Mouse (Mus musculus) stomach, embryonic 16.5 days (tissue): Measurements from ENCODE around the gene Yjefn3. TPM values are rescaled to one million over a fixed set of nuclear protein-coding genes. Genes with fewer than 3 reads are reported as not detected.

Experiments used
- ATAC-seq: fragments of 200-750 bp; cut with Nextera tagmentation; 2 replicates; pipeline ENCODE4 v1.8.0; 2017; ENCODE audit warnings: moderate number of reproducible peaks, moderate TSS enrichment; ENCODE audit not compliant: insufficient read depth, low FRiP score
- H3K27ac ChIP-seq: fragments of 300-500 bp; sonication (generic); 2 replicates; pipeline ENCODE4 v1.5.1; 2014; ENCODE audit warnings: low read length
- H3K27me3 ChIP-seq: fragments of 300-500 bp; sonication (generic); 2 replicates; pipeline ENCODE4 v1.6.1; 2014; ENCODE audit warnings: low read length, control low read depth, mixed read lengths; ENCODE audit not compliant: control insufficient read depth, insufficient read depth
- H3K36me3 ChIP-seq: fragments of 300-500 bp; sonication (generic); 2 replicates; pipeline ENCODE4 v1.6.1; 2014; ENCODE audit warnings: low read length; ENCODE audit not compliant: control insufficient read depth, insufficient read depth
- H3K4me1 ChIP-seq: fragments of 300-500 bp; sonication (generic); 2 replicates; pipeline ENCODE4 v1.6.1; 2014; ENCODE audit warnings: low read length, control low read depth, mixed read lengths; ENCODE audit not compliant: control insufficient read depth, insufficient read depth
- H3K4me2 ChIP-seq: fragments of 300-500 bp; sonication (generic); 2 replicates; pipeline ENCODE4 v1.6.1; 2014; ENCODE audit warnings: low read depth, low read length, mixed read lengths
- H3K4me3 ChIP-seq: fragments of 300-500 bp; sonication (generic); replicated peaks from 2 replicates; pipeline ENCODE4 v1.5.1; 2014; ENCODE audit warnings: mild to moderate bottlenecking, low read length
- H3K9ac ChIP-seq: fragments of 300-500 bp; sonication (generic); 2 replicates; pipeline ENCODE4 v1.6.1; 2014; ENCODE audit warnings: low read length
- H3K9me3 ChIP-seq: fragments of 300-500 bp; sonication (generic); replicated peaks from 2 replicates; pipeline ENCODE4 v1.6.1; 2016; ENCODE audit warnings: low read length, control low read depth; ENCODE audit not compliant: control insufficient read depth
- WGBS: fragments of 180-500 bp; shearing (Covaris S2); extraction: QIAGEN DNeasy Blood & Tissue Kit; methylation state at CpG from one replicate; pipeline ENCODE4 v1.1.7; 2014; 5-methylcytosine and 5-hydroxymethylcytosine counted together
- polyA plus RNA-seq: library from polyadenylated mRNA; unstranded; fragments of >200 nt; fragmentation: Nextera tagmentation; extraction: Ambion mirVana; gene quantifications from 2 replicates; pipeline ENCODE4 v1.2.1, GENCODE M21; 2015

The Yjefn3 gene
- polyA plus RNA-seq, 1 experiment from 2014 or later, result 3.2 TPM

DNA sequence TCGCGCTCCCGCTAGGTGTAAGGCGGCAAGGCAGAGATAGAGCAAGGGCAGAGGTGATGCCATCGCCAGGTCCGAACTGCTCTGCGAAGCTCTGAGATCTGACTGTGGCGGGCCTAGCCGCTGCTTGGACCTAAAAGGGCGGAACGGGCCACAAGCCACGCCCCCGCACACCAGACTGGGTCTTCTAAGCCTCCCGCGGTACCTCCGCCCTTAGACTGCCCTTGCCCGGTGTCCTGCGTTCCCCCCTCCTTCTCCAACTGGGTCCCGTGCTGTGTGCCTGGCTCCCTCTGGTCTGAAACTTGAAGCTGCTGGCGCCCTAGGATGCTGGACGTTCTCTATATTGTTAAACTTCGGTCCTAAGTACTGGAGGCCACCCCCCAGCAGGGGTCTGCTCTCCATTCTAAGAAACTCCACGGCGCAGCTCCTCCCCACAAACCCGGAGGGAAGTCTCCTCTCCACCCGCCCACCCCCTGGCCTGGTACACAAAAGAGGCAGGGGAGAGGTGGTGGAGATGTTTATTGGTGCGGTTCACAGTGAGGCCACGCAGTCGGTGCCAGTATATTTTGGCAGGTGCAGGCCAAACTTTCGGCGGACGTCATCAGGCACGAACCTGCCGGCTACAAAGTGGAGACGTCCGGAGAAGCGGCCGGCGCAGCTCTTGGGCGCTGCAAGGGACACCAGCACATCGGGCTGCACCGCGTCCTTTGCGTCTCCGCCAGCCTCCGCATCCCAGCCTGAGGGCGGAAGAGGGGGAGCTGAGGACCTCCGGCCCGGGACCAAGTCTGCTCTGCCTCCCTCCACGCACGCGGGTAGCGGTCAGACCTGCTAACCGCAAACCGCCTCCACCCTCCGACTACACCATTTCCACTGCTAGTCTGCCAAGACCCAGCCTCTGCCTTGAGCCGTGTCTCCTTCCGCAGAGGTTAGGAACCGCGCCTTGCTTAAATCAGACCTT is 14.9 kb downstream of the Yjefn3 start, which contains the start of gene Cilp2:
TSS of gene Cilp2 (minus strand) at position 399 of the 955 bp plus-strand sequence.
- Histone ChIP-seq H3K9me3 (no peaks in the 10 kb centered on the region), H3K4me2 (peak within 1 kb of the TSS; percentile 45), H3K36me3 (no peaks in the 10 kb centered on the region), H3K27me3 (peaks cover 83% of the 10 kb centered on the region), H3K4me3 (peak within 1 kb of the TSS; percentile 22), H3K4me1 (peaks cover 21% of the 10 kb centered on the region), H3K27ac (no peak within 1 kb of the TSS), H3K9ac (0 out of 2 replicates have a peak within 1 kb of the TSS, but pooled peaks have one; percentile 21)
- under 1% methylated on average over 60 of the region's 60 CpGs for WGBS
- ATAC-seq, result no peak

DNA sequence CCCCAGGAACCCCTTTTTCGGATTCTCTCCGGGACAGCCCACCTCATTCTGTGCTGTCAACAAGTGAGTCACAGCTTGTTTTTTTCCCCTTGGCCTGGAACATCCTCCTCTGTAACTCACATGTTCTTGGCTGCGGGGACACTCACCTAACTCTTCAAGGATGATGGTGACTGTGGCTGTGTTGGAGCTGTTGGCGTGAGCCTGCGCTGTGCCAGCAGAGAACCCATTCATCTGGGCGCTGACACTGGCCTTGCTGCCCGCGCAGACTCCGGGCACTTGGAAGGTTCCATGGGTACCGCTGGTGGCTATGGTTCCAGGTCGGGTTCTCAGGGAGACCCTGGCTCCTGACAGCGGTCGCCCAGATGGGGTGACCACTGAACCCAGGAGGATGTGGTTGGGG is 18.4 kb downstream of the Yjefn3 start:
- no peak overlapping the region for H3K27ac ChIP-seq
- H3K36me3 ChIP-seq, result no peaks in the 10 kb centered on the region
- H3K4me2 ChIP-seq, result no peak overlapping the region
- no peak overlapping the region for H3K4me3 ChIP-seq
- no peak overlapping the region for H3K9ac ChIP-seq
- H3K27me3 ChIP-seq, result peaks cover 100% of the 10 kb centered on the region
- ATAC-seq, result no peak
- H3K4me1 ChIP-seq, result peaks cover 25% of the 10 kb centered on the region
- H3K9me3 ChIP-seq, result no peaks in the 10 kb centered on the region
- 52% methylated on average over 13 of the region's 13 CpGs for WGBS

DNA sequence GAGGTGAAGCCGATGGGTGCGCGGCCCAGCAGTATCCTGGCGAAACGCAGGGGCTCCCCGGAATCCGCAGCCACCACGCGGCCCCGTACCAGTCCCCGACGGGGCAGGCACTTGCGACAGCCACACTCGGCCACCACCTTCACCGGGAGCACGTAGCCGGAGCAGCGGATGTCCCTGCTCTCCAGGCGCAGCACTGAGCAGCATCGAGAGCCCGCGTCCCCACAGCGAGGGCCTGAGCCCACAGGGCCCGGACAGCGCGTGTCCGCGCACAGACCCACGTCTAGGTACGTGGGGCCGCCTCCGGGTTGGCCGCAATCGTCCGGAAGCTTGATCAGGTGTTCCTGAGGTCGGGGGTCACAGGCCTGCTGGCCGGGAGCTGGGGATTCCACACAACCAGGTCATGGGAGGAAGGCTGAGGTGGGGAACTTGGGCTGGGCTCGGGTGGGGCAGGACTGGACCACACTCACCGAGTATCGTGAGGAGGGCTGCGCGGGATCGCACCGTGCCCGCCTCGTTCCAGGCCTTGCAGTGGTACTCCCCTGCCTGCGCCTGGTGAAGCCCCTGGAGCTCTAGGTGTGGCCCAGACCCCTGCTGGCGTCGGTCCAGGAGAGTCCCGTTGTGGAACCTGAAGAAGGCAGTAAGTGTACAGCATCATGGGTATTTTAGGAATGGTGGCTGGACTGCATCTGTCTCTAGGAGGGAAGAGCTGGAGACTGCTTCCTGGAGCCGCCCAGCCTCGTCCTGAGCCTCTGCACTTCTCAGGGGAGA is 19.5 kb downstream of the Yjefn3 start:
- 18% methylated on average over 52 of the region's 52 CpGs for WGBS
- ATAC-seq, result no peak
- Histone ChIP-seq H3K4me1 (peaks cover 14% of the 10 kb centered on the region), H3K36me3 (no peaks in the 10 kb centered on the region), H3K4me2 (peak overlapping the region; percentile 66; the same call in 1 of the 2 replicates), H3K4me3 (peak overlapping the region; percentile 48), H3K27me3 (peaks cover 90% of the 10 kb centered on the region), H3K9ac (no peak overlapping the region), H3K27ac (no peak overlapping the region), H3K9me3 (no peaks in the 10 kb centered on the region)

DNA sequence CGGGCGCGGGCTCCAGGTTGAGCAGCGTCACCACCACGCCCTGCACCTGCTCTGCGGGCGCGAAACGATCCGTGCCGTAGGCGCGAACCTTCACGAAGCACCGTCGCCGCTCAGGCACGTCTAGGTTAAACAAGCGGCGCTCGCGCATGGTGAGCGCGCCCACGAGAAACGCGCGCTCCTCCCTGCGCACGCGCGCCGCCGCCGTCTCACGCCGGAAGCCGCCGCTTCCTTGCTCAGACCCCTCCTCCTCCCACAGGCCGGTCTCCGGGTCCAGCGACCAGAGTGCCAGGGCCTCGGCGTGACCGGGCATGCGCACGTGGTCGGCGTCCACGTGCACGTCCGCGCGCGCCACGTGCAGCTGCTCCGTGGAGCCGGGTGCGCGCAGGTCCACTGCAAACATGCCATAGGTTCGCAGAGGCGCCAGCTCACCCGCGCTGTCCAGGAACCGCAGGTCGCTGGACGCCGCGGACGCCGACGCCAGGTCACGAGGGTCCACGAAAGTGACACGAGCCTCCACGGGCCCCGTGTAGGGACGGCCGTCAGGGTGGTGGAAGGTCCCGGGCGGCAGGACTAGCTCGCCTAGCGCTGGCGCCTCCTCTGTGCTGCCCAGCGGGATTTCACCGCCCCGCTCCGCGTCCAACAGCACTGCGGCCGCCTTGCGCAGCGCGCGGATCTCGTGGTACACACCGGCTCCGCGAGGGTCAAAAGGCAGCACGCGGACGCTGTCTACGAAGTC is 20.3 kb downstream of the Yjefn3 start:
- Histone ChIP-seq H3K4me3 (peak overlapping the region; percentile 48), H3K4me1 (peaks cover 8% of the 10 kb centered on the region), H3K9me3 (no peaks in the 10 kb centered on the region), H3K9ac (peak overlapping the region; percentile 55), H3K36me3 (no peaks in the 10 kb centered on the region), H3K4me2 (peak overlapping the region; percentile 66), H3K27ac (no peak overlapping the region), H3K27me3 (peaks cover 82% of the 10 kb centered on the region)
- ATAC-seq, result peak; percentile 68
- WGBS, result 6% methylated on average over 102 of the region's 103 CpGs

DNA sequence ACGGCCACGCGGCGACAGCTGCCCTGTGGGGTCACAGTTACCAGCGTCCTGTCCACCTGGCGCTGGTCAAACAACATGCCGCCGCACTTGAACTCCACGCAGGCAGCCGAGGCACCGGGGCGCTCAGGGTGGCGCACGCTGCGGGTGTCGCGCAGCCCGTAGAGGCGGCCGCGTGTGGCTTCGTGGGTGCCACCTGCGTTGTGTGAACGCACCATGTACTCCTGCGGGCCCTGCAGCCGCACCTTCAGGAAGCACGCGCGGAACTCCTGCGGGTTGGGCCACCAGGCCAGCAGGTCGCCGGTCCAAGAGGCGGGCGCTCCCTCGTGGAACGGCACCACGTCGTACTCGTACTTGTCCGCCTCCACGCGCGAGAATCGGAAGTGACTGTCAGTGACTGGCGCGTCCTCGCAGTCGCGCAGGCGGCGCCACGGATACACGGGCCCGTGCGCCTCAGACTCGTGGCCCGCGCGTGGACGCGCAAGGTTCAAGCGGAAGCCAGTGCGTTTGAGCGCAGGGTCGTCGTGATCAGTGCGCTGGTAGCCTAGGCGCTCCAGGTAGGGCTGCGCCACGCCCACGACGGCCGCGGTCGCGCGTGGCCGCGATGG is 21.1 kb downstream of the Yjefn3 start:
- 18% methylated on average over 79 of the region's 79 CpGs for WGBS
- no peaks in the 10 kb centered on the region for H3K9me3 ChIP-seq
- peaks cover 5% of the 10 kb centered on the region; the same call in 1 of the 2 replicates for H3K4me1 ChIP-seq
- peak overlapping the region; percentile 54 for H3K9ac ChIP-seq
- peaks cover 74% of the 10 kb centered on the region for H3K27me3 ChIP-seq
- no peaks in the 10 kb centered on the region for H3K36me3 ChIP-seq
- H3K4me2 ChIP-seq, result peak overlapping the region; percentile 66
- peak overlapping the region; percentile 48 for H3K4me3 ChIP-seq
- H3K27ac ChIP-seq, result no peak overlapping the region
- ATAC-seq, result no peak

DNA sequence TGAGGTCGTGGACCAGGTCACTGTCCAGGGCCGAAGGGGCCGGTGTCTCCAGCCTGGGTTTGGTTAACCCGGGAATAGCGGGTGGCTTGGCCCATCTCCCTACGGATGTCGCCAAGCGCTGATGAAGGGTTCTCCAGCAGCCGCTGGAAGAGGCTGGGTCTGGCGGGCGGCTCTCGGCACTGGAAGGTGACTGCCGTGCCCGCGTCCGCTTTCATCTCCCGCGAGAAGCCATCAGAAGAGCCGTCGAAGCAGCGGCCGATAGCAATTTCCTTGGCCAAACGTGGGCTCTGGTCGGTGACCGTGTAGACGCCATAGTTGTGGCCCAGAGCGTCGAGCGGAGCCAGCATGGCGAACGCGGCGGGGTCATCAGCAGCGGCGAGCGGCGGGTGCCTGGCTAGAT is 21.7 kb downstream of the Yjefn3 start:
- H3K27me3 ChIP-seq, result peaks cover 69% of the 10 kb centered on the region
- no peak for ATAC-seq
- H3K27ac ChIP-seq, result no peak overlapping the region
- H3K4me3 ChIP-seq, result peak overlapping the region; percentile 48
- 13% methylated on average over 37 of the region's 37 CpGs for WGBS
- no peaks in the 10 kb centered on the region for H3K36me3 ChIP-seq
- H3K4me2 ChIP-seq, result peak overlapping the region; percentile 66; the same call in 1 of the 2 replicates
- H3K4me1 ChIP-seq, result peaks cover 5% of the 10 kb centered on the region; the same call in 1 of the 2 replicates
- no peak overlapping the region for H3K9ac ChIP-seq
- H3K9me3 ChIP-seq, result no peaks in the 10 kb centered on the region

DNA sequence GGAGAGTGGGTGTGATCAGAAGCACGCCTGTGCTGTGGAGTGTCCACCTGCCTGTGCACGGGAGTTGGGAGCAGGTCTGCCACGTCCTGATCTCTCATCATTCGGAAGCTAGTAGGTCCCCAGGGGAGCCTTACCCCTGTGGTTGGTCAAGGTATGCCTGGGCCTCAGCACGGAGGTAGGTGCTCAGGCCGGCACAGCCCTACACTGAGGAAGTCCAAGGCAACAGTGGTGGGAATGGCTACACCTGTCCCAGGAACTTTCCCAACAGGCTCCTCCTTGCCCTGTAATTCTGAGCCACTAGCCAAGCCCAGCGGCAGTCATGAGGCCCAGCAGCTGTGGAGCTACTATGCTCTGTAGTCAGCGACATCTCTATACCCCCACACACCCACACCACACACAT is 22.8 kb downstream of the Yjefn3 start:
- Histone ChIP-seq H3K4me1 (peaks cover 5% of the 10 kb centered on the region; the same call in 1 of the 2 replicates), H3K4me2 (no peak overlapping the region), H3K27ac (no peak overlapping the region), H3K9me3 (no peaks in the 10 kb centered on the region), H3K36me3 (no peaks in the 10 kb centered on the region), H3K9ac (no peak overlapping the region), H3K4me3 (no peak overlapping the region), H3K27me3 (peaks cover 57% of the 10 kb centered on the region)
- WGBS, result 61% methylated on average over 8 of the region's 8 CpGs
- peak; percentile 48 for ATAC-seq

DNA sequence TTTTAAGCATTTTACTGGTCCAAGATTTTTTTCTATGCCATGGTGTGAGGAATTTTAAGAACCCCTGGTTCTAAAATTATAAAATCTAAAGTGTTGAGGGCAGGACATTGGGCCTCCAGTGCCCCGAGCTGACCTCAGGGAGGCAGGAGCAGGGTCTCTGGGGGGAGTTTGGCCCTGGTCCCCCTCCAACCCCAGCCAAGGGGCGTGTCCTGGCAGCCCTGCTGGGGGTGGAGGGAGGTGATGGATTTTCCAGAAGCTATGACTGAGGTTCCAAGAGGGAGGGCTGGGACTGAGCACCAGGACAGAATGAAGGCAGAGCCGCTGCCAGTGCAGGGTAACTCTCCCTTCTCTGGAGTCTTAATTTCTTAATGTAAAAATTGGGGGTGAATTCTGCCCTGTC is 24.5 kb downstream of the Yjefn3 start:
- peak overlapping the region; percentile 35; the same call in 1 of the 2 replicates for H3K9ac ChIP-seq
- H3K27ac ChIP-seq, result no peak overlapping the region
- H3K4me1 ChIP-seq, result peaks cover 5% of the 10 kb centered on the region; the same call in 1 of the 2 replicates
- H3K4me2 ChIP-seq, result no peak overlapping the region
- 60% methylated on average over 3 of the region's 3 CpGs for WGBS
- no peak overlapping the region for H3K4me3 ChIP-seq
- peaks cover 40% of the 10 kb centered on the region for H3K27me3 ChIP-seq
- no peak for ATAC-seq
- H3K9me3 ChIP-seq, result no peaks in the 10 kb centered on the region
- H3K36me3 ChIP-seq, result no peaks in the 10 kb centered on the region
